Mouse (Mus musculus): ENCODE measurements around the gene Tgfbr3.
"Not testable (repeated sequence)": the region's sequence is repeated elsewhere in the genome, so short reads cannot be mapped to it uniquely, and the experiment has no call there.

The Tgfbr3 gene

DNA sequence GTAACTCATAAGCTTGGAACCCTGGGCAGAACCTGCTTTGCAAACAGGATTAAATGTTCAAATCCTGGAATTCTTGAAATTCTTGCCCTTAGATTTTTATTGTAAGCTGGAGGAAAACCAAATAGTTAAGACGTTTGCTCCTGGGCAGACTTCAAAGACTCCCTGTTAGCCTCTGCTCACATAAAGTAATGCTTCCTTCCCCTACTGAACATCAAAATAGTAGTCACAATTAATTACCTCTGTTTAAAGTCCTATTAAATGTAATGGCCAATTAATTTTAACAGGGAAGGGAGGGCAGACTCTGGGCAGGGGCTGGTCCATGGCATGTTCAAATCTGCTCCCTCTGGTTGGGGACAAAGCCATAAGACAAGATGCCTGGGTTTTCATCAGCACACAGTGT, 49.2 kb downstream of the Tgfbr3 start:
- DNase-seq (ENCODE audit: low spot score): no peak

DNA sequence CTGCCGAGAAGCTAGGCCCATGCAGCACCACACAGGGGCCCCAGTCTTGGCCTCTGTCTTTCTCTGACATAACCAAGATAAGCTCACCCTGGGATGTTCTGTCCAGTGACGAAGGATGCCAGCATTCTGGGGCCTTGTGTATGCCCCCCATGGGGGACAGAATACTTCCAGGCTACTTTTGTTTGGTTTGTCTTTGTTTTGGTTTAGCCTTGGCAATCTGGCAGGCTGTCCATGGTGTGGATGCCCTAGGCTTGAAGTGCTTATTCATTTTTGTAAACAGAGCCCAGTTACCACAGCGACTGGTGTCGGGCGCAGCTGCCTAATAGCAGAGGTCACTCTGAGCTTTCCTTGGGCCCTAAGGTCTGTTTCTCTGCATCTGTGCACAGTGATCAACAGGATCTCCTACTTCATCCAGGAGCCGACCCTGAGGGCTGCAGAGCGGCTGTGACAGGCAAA, 51.4 kb downstream of the Tgfbr3 start:
- peak; percentile 28 for DNase-seq (ENCODE audit: low spot score)

DNA sequence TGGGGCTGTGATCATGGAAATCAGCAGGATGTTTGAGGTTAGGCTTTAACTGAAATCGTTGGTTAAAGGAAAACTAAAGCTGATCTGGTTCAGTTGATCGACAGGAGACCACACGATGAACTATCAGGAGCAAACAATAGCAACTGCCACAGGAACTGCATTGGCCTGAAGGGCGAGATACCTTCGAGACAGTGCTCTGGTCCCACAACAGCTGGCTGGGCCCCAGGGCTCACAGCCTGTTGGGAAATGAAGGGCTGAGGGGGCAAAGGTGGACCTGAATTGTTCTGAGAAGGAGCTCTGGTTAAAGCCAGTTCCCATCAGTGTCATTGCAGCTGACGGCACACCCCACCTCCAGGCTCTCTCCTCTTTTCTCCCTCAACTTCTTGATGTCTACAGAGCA, 52.5 kb downstream of the Tgfbr3 start:
- DNase-seq (ENCODE audit: low spot score): no peak

DNA sequence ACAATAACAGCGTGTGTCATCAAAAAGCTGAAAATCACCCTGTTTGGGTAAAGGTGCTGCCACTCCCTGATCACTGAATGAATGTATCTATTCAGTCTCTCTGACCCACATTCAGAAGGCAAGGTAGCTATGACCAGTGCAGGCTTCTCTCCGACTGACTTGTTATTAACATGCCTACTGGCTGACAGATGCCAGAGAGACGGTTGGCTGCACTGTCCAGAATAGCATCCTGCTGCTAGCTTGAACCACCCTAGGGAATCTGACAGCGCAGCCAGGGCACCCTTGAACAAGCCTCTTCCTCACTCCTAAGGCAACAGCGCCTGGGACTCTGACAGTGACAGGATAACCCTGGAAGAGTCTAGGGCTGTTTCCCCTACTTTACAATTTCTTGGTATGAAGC, 53.4 kb downstream of the Tgfbr3 start:
- no peak for DNase-seq (ENCODE audit: low spot score)

DNA sequence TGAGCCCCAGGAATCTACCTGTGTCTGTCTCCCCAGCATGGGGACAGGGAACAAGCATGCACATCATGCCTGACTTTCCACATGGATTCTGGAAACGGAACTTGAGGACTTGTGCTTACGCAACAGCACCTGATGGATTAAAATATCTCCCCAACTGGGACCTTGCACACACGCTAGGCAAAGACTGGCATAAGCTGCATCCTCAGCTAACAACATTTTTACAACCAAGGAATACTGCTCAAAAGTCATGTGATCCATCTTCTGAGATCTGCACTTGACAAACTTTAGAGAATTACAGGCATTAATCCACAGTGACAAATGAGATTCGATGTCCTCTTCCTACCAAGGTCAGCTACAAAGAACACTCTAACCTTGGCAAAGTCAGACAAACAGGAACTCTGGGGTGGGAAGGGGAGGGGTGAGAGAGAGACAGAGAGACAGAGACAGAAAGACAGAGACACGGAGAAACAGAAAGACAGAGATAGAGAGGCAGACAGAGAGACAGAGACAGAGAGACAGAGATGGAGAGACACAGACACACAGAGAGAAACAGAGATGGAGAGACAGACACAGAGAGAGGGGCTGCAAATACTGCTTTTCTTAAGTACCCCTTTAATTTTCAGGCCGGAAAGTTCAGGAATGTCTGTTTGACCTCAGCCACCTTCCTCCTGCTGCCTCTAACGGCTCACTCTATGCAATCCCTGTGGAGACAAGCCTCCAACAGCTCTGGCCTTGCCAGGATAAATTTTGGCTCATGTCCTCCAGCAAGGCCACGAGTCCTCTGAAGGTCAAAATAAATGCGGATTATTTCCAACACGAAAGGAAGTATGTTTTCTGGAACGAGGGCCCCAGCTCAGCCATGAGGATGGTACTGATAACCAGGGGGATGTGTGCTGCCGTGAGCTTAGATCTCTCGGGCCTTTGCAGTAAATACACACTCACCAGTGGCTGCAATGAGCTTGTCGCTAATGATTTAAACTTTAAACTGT, 55.8 kb downstream of the Tgfbr3 start:
- no peak for DNase-seq (ENCODE audit: low spot score)

DNA sequence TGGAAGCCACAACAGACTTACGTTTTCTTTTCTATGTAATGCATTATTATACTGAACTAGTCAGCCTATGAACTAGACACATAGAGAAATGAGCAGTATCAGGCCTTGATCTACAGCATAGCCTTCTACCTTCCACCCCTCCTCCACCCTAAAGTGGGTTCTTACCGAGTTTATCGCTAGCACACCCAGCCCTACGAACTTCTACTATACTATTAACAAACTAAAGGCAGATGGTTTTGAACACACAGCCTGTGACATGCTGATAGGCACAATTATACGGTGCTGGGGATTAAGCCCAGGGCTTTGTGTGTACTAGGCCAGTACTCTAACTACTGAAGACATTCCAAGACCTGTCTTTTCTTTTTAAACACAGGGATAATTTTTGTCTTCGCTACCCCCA, 59.2 kb downstream of the Tgfbr3 start:
- no peak for DNase-seq (ENCODE audit: low spot score)

DNA sequence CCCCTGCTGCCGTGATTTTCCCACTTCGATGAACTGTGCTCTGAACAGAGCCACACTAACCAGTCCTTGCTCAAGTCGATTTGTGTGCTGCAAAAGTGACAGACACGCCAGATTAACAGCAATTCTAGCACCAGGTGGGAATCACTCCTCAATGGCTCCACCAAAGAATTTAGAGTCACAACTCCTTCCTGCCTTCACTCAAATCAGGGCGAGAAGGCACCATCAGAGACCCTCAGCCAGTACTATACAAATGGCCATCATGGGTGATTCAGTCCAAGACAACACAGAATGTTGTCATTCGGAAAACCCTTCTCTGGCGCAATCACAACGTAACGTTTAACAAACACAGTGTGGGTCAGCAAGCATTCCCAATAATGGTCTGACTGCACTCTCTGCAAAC, 60.4 kb downstream of the Tgfbr3 start:
- DNase-seq (ENCODE audit: low spot score): no peak

DNA sequence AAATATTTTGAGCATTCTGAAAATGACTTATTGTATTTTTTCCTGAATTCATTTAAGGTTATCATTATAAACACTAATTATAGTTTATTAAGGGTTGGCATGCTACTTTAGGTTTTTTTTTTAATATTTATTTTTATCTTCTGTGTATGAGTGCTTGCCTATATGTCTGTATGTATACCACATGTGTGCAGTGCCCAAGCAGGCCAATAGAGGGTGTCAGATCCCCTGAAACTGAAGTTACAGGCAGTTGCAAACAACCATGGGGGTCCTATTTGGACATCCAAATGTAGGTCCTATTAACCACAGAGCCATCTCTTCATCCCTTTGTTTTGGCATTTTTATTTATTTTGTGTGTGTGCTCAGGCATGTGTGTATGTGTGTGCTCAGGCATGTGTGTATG, 61.8 kb downstream of the Tgfbr3 start:
- no peak for DNase-seq (ENCODE audit: low spot score)

DNA sequence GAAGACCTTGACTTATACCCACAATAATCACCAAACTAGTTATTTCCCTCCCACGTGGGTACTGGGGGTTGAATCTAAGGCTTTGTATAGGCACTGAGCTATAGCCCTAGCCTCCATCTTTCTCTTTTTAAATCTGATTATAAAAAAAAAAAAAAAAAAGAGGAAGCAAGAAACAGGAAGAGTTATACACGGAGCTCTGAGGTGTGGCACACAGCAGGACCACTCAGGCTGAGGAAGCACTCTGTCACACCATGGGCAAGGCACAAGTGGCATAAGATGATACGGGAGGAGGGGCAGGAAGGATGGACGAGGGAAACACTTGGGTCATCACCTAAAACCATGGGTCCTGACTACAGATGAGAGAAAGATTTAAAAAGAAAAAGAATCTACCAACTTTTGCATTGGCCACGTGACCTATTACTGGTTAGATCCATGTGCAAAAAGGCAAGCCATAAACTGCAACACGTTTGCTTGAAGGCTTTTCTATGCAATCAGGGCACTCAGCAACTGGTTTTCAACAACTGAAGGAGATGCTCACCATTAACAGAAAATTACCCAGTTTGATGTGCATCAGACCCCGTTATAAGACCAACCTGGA, 64.5 kb downstream of the Tgfbr3 start:
- DNase-seq (ENCODE audit: low spot score): no peak

DNA sequence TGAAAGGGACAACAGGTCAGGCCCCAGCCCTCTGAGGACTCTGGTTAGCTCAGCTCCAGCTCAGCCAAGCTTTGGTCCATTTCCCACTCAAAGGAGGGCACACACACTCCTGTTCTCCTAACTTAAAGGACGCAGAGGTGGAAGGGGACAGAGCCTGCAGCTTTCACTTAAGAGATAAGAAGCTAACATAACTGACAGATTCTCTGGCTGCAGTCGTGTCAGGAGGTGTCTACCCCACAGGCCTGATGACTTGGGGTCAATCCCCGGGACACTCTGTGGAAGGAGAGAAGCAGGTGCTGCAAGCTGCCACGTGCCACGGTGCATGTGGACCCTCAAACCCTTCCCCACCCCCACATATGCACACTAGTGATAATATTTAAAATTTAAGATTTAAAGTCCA, 65.3 kb downstream of the Tgfbr3 start:
- DNase-seq (ENCODE audit: low spot score): no peak

DNA sequence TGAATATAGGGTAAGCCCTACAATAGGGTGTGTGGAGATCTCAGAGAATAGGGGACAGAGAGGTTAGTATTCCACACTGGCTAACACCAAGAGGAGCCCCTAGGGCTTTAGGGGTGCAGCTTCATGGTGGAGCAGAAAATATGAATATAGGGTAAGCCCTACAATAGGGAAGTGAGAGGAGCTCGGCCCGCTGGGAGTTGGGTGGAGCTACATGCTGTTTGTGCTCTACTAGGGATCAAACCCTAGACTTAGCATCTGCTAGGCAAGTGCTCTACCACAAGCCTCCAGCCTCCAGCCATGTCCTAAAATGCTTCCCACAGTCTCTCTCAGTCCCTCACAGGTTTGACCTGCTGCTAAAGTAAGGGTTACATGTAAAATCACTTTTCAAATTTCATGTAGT, 65.9 kb downstream of the Tgfbr3 start:
- not testable (repeated sequence) for DNase-seq (ENCODE audit: low spot score)

DNA sequence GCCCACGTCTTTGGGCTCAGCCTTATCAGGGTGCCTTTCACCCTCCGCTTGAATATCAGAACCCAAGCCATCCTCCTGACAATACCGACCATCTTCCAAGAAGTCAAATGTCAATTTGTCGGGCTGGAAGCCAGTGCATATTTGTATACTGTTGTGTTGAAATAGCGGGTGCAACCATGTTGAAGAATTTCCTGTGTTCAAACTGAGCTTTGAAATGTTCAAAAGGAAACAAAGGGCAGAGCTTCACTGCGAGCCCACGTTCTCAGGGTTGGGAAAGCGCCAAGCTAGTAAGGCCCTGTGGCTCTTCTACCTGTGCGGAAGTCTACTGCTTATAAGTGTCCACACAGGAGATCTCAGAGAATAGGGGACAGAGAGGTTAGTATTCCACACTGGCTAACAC, 66.4 kb downstream of the Tgfbr3 start:
- no peak for DNase-seq (ENCODE audit: low spot score)

DNA sequence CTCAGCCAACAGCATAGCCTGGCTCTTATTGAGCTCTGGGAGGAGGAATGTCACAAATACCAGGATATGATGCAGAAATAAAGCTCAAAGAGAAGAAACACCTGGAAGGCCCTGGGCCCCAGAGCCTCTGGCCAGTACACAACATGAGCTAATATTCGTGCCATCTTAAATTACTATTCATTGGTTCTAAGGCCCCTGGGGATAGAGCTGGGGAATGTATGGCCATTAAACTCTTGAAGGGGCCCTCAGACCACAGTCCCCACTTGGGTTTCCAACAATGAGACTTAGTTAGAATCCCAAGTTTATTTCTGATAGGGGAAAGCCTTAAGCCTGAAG, 66.8 kb downstream of the Tgfbr3 start:
- no peak for DNase-seq (ENCODE audit: low spot score)

DNA sequence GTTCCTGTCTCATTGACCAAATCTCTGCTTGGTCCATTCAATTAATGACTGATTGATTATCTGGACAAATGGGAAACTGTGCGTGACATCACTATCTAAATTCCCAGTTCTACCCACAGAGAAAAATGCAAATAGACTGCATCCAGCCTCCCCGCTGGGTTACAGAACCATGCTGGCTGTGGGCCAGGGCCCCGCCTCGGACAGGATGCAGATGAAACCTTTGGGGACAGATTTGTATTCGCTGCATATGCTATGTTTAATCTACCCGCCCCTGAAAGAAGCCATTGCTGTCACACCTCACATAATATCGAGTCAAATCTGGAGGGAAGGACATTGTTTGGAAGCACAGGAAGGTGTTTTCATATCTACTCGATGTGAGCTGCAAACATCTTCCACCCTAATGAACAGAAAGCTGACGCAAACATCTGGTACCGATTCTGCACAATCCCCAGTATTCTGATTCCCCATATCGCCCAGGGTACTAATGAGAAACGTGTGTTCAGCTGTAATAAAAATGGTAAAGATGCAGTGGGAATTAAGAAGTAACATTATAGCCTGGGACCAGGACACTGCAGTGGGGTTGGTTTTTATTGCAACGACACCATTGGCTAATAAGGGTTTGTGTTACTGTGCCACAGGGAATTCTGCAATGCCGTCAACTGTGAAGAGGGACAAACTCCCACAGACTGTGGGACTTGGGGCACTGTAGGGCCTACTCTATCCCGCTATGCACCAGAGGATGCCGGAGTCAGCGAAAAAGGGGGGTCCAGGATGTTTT, 67.3 kb downstream of the Tgfbr3 start:
- DNase-seq (ENCODE audit: low spot score): peak; percentile 16

DNA sequence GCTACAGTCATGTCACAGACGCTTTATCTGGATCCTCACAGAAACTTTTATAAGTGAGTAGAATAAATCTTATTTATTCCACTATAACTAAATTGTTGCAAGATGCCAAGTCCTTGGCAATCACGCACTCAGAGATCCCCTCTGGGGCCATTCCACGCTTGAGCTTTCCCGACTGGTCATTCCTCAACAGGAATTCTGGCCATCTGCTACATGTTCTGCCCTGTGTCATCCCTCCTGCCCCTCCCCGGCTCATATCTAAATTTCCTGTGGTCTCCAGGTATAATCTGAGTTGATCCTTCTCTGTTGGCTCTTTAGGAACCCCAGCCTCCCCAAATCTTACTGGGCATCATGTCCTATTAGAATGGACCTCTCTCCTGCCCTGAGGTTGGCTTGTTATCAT, 68.5 kb downstream of the Tgfbr3 start:
- no peak for DNase-seq (ENCODE audit: low spot score)

DNA sequence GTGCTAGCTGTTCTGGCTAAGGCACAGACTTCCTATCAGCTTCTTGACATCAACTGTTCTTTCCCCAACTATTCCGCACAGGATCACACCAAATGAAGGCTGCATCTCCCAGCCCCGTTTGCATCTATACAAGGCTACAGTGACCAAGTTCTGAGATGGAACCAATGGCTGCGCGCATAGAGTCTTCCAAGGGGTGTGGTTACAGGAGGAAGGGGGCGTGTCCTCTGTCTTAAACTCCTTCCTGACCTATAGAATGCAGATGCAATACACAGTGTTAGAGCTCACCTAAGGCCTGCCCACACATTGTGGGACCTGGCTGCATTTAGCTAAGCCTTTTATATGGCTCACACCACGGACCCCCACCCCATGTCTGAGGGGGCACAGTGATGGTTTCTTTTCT, 69.5 kb downstream of the Tgfbr3 start:
- no peak for DNase-seq (ENCODE audit: low spot score)

DNA sequence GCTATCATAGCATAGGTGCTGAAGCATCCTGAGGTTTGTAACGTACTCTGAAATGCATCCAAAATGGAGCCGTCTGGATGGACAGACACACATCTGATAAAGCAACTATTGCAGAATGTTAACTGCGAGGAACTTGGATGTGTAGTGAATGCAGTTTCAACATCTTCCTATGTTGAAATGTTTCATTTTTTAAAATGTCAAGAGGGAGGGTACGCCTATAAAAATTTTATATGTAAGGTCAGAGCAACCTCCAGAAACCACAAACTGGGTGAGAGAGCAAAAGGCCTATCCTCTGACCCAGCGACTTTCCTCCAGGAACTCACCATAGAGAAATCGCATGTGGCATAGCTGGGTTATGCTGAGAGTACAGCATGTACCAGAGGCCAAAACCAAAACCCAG, 70.1 kb downstream of the Tgfbr3 start:
- no peak for DNase-seq (ENCODE audit: low spot score)

DNA sequence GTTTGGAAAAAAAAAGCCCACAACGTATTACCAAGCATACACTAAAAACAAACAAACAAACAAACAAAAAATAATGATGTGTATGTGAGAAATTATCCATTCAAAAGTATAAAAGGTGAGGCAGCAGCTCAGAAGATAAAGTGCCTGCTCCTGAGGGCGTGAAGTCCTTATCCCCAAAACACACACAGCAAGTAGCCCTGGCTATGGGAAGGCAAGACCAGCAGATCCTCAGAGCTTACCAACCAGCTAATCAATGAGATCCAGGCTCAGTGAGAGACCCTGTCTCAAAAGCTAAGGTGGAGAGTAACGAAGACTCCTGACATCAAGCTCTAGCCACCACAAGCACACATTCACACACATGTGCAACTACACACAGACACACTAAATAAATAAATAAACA, 70.8 kb downstream of the Tgfbr3 start:
- no peak for DNase-seq (ENCODE audit: low spot score)

DNA sequence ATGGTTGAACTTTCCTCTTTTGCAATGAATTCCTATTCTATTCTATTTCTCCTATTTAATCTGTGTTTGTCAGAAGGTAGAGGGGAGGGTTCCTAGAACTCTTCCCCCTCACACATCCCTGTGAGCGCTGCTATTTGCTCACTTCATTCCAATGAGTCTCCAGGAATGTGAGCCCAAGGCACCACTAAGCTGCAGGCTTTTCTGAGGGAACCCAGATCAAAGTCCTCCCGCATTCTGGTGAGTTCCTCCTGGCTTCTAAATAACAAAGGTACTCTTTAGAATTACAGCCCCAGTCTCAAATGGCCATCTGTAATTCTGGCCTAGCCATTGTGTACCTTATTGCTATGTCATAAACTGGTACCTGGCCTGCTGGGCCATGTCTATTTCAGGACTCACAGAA, 72.3 kb downstream of the Tgfbr3 start:
- no peak for DNase-seq (ENCODE audit: low spot score)

DNA sequence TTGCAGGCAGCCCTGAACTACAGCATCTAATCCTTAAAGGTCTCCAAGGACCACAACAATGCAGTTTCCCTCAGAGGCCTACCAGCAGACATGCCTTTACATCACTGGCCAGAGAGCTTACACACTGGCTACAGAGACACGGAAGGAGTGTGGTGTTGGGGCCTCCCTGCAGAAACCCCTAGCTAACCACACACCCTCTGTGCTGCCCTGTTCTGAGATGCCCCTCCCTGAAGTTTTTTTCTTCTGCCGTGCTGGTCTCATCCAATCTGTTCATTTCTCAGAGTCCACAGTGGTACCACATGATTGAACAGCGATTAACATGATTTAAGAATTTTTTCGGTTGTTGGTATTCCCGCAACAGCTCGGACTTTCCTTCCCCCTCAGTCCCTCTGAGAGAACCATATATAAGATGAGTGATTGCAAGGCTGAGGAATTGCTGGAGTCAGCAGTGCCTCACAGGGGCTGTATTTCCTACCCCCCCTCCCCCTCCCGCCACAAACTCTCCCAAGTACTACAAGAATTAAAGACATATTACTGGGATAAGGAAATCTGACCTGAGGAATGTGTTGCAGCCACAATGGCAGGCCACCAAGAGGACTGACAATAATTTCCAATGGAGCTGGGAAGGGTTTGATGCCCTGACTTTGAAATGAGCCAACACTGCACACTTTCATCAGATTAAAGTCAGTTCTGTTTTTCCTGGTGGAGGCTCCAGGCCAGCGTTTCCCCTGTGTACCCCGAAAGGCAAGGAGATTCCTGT, 75.9 kb downstream of the Tgfbr3 start:
- DNase-seq (ENCODE audit: low spot score): no peak

DNA sequence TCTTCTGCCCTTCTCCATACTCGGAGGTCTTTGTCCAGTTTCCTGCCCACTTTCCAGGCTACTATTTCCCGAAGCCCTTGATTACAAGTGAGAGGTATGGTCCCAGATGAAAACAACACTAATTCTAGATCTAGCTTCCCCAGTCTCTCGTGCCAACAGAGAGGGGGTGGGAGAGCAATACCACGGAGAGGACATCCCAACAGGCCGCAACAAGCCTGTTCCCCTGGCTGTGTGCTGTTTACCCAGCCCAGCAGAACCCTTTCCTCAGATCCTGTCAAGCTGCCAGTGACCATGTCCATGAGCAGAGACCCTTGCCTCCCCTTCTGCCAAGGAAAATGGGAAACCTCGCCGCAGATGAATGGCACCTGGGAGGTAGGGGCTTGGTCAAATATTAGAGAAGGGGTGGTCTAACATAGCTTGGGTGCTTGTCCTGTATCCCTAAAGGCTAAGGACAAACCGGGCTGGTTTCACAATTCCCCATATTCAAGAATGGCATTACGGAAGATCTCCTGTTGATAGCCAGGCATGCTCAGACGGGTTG, 77.5 kb downstream of the Tgfbr3 start:
- DNase-seq (ENCODE audit: low spot score): no peak

DNA sequence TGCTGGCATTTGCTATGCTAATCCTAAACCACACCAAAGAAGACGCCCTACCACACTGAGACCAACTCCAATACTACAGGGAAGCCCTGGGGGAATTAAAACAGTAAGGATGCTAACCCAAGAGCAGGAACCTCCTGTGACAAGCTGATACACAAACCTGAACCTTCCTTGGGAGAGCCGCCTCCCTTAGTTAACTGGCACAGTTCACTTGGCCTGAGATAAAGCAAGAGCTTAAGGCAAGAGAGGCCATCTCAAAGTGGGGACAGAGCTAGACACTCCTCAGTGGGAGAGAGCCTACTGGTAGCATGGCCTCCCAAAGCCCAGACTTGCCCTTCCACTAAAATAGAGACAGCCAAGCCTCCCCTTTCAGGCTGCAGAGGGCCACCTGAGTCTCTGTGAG, 79.4 kb downstream of the Tgfbr3 start:
- no peak for DNase-seq (ENCODE audit: low spot score)
